Mouse (Mus musculus): ENCODE measurements around the gene Tdrd6. TPM values are rescaled to one million over a fixed set of nuclear protein-coding genes. Genes with fewer than 3 reads are reported as not detected.
A peak's percentile ranks its signal among the peaks of the same experiment; 100 is the strongest.

Tdrd6 gene
- polyA plus RNA-seq (2015; fragmentation: Nextera tagmentation; extraction: Ambion mirVana): 0.46 and 0.79 TPM in 2 replicates

DNA sequence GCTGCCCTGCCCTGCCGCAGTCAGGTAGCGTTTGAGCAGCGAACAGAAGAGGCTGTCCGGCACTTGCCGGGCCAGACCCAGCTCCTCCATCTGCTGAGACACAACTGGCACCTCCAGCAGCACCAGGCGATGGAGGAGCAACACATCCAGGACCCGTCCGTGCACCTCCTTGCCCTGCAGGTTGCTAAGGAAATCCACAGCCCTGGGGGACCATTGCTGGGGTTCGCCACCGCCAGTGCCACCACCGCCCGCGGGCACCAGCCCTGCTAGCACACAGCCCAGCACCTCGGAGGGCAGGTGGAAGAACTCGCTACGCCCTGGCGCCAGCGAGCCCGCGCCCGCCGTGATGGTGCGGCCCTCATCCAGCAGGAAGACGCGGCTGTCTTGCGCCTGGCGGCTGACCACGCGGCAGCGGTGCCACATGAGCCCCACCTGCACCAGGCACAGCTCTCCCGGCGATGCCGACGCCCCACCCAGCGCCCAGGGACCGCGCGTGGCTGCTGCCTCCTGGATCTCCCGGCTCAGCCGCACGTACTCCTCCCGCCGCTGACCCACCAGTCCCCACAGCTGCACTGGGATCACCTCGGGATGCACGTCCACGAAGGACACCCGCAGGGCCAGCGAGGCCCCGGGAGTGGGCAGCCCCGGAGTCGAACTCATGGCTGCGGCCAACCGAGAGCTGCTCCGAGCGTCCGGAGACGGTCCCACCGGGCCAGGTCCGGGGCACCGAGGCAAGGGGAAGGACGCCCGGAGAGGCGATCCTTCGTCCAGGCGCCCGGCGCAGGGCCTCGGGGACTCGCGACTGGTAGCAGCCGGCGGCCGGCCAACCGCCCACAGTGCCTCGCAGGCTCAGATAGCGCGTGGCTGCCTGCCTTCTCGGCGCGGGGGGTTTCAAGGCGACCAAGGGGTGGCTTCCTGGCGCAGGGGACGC is at the start of gene Tdrd6:
Gene Tdrd6, minus strand, starts transcription at position 804 of the 931 bp plus-strand sequence.
- peaks cover 8% of the 10 kb centered on the region; the same call in 1 of the 2 replicates for H3K9me3 ChIP-seq (ENCODE audit: control insufficient read depth, low read length)
- H3K4me3 ChIP-seq (ENCODE audit: low read length): peak within 1 kb of the TSS; percentile 42
- peaks cover 23% of the 10 kb centered on the region for H3K27me3 ChIP-seq (replicated peaks; ENCODE audit: control insufficient read depth, insufficient read depth, low read length)
- H3K4me2 ChIP-seq (ENCODE audit: low read length): peak within 1 kb of the TSS; percentile 65
- 2% methylated on average over 63 of the region's 83 CpGs for WGBS
- no peaks in the 10 kb centered on the region for H3K36me3 ChIP-seq (ENCODE audit: control insufficient read depth, insufficient read depth, low read length)
- peak; percentile 72 for ATAC-seq
- H3K9ac ChIP-seq (ENCODE audit: low read depth, low read length): peak within 1 kb of the TSS; percentile 63
- H3K27ac ChIP-seq (ENCODE audit: low read depth, low read length): no peak within 1 kb of the TSS
- peaks cover 13% of the 10 kb centered on the region for H3K4me1 ChIP-seq (ENCODE audit: control insufficient read depth, insufficient read depth, low read depth, low read length)

DNA sequence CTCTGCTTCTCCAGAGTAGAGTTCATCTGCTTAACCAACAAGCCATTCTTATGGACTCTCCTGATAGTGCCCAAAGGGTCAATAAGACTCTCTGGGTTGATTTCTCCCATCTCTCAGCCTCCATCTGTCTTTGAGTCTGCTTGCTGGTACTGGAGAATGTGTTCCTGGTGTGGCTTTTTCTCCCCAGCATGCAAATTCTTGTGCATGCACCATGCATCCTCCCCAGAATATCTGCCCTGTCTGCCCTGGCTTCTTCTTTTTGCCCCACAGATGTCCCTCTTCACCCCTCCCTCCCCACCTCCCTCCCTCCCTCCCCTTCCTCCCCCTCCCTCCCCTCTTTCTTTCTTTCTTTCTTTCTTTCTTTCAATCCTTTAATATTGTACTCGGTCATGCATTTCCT is 47.2 kb upstream of the Tdrd6 start:
- ATAC-seq: no peak
- Histone ChIP-seq H3K9ac (ENCODE audit: low read depth, low read length) (no peak overlapping the region), H3K4me3 (ENCODE audit: low read length) (no peak overlapping the region), H3K4me1 (ENCODE audit: control insufficient read depth, insufficient read depth, low read depth, low read length) (no peaks in the 10 kb centered on the region), H3K27me3 (replicated peaks; ENCODE audit: control insufficient read depth, insufficient read depth, low read length) (no peaks in the 10 kb centered on the region), H3K36me3 (ENCODE audit: control insufficient read depth, insufficient read depth, low read length) (no peaks in the 10 kb centered on the region), H3K9me3 (ENCODE audit: control insufficient read depth, low read length) (no peaks in the 10 kb centered on the region), H3K27ac (ENCODE audit: low read depth, low read length) (no peak overlapping the region), H3K4me2 (ENCODE audit: low read length) (no peak overlapping the region)
- 27% methylated on average over 1 of the region's 1 CpGs for WGBS

DNA sequence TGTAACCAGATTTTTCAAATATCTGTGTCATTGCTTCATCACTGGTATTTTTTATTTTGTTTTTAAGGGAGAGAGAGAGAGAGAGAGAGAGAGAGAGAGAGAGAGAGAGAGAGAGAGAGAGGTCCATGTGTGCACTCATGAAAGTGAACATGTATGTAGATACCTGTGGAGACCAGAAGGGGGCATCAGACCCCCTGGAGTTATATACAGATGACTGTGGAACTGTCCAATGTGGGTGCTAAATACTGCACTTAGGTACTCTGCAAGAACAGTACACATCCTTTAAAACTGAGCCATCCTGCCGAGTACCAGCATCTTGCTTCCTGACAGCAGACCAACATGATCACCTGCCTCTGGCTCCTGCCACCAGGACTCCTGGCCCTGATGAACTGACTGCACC is 46.1 kb upstream of the Tdrd6 start:
- H3K9ac ChIP-seq (ENCODE audit: low read depth, low read length): no peak overlapping the region
- no peak overlapping the region for H3K4me2 ChIP-seq (ENCODE audit: low read length)
- H3K9me3 ChIP-seq (ENCODE audit: control insufficient read depth, low read length): no peaks in the 10 kb centered on the region
- H3K27ac ChIP-seq (ENCODE audit: low read depth, low read length): no peak overlapping the region
- H3K27me3 ChIP-seq (replicated peaks; ENCODE audit: control insufficient read depth, insufficient read depth, low read length): no peaks in the 10 kb centered on the region
- no peaks in the 10 kb centered on the region for H3K36me3 ChIP-seq (ENCODE audit: control insufficient read depth, insufficient read depth, low read length)
- no peak for ATAC-seq
- 89% methylated on average over 1 of the region's 1 CpGs for WGBS
- no peak overlapping the region for H3K4me3 ChIP-seq (ENCODE audit: low read length)
- H3K4me1 ChIP-seq (ENCODE audit: control insufficient read depth, insufficient read depth, low read depth, low read length): no peaks in the 10 kb centered on the region

DNA sequence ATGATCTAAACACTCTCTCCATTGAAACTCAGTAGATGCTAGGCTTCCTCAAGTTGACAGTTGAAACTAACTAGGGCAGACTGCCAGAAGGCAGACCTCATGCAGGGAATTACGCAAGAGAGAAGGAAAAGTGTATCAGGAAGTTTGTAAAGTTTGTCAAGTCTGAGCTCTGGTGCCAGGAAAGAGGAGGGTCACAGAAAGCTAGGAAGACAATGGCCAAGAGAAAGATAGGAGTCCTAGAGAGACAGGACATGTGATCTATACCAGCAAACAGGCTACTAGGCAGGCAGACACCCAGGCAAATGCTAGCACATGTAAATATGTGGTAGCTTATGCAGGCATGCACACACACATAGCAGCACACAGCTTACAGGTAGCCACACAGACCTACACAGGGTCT is 45.1 kb upstream of the Tdrd6 start:
- H3K9ac ChIP-seq (ENCODE audit: low read depth, low read length): no peak overlapping the region
- H3K36me3 ChIP-seq (ENCODE audit: control insufficient read depth, insufficient read depth, low read length): no peaks in the 10 kb centered on the region
- no peaks in the 10 kb centered on the region for H3K27me3 ChIP-seq (replicated peaks; ENCODE audit: control insufficient read depth, insufficient read depth, low read length)
- no peak overlapping the region for H3K27ac ChIP-seq (ENCODE audit: low read depth, low read length)
- no peak overlapping the region for H3K4me3 ChIP-seq (ENCODE audit: low read length)
- no peak for ATAC-seq
- 53% methylated on average over 1 of the region's 1 CpGs for WGBS
- H3K4me1 ChIP-seq (ENCODE audit: control insufficient read depth, insufficient read depth, low read depth, low read length): no peaks in the 10 kb centered on the region
- no peaks in the 10 kb centered on the region for H3K9me3 ChIP-seq (ENCODE audit: control insufficient read depth, low read length)
- no peak overlapping the region for H3K4me2 ChIP-seq (ENCODE audit: low read length)

DNA sequence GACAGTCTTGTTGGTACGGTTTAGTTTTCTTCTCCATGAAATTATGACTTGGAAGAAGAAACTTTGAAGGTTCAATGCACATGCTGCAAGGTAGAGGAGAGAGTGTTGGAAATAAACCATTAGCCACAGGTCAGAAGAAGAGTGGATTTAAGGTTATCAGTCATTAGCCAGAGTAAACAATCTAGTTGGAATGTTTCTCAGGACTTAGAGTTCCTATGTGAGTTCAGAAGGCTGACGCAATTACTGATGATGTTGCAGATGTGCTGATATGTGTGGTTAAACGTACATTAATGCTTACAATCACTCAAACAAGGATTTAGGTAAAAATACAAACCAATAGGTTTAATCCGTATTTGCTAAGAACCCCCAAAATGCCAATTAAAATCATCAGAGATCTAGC is 41.8 kb upstream of the Tdrd6 start:
- H3K36me3 ChIP-seq (ENCODE audit: control insufficient read depth, insufficient read depth, low read length): no peaks in the 10 kb centered on the region
- no peak overlapping the region for H3K27ac ChIP-seq (ENCODE audit: low read depth, low read length)
- 94% methylated on average over 4 of the region's 4 CpGs for WGBS
- no peak overlapping the region for H3K4me2 ChIP-seq (ENCODE audit: low read length)
- H3K4me3 ChIP-seq (ENCODE audit: low read length): no peak overlapping the region
- H3K9ac ChIP-seq (ENCODE audit: low read depth, low read length): no peak overlapping the region
- H3K4me1 ChIP-seq (ENCODE audit: control insufficient read depth, insufficient read depth, low read depth, low read length): peaks cover 5% of the 10 kb centered on the region; the same call in 1 of the 2 replicates
- ATAC-seq: no peak
- H3K9me3 ChIP-seq (ENCODE audit: control insufficient read depth, low read length): no peaks in the 10 kb centered on the region
- H3K27me3 ChIP-seq (replicated peaks; ENCODE audit: control insufficient read depth, insufficient read depth, low read length): no peaks in the 10 kb centered on the region

DNA sequence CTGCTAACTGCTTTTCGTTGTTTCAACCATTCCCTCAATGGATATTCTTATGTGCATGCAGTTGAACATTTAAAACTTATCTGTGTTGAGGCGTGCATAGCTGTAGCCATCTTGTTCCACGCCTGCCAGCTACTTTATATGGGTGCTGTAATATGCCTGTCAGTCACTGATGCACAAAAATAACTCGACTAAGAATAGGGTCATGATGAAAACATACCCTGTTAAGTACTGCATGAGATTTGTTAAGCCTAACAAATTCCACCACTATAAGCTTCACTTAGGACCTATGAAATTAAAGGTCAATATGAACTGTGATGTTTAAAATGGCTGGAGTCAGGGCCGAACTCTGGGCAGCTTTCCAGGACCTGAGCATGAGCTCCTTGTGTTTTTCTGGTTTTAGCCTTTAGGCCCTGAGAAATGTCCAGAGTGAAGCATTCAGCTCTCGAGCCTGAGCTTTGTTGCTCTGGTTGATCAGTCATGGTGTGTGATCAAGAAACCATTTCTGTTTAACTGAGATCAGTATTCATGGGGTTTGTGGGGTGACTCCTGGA is 39.1 kb upstream of the Tdrd6 start:
- Histone ChIP-seq H3K4me1 (ENCODE audit: control insufficient read depth, insufficient read depth, low read depth, low read length) (peaks cover 15% of the 10 kb centered on the region), H3K9me3 (ENCODE audit: control insufficient read depth, low read length) (no peaks in the 10 kb centered on the region), H3K27me3 (replicated peaks; ENCODE audit: control insufficient read depth, insufficient read depth, low read length) (no peaks in the 10 kb centered on the region), H3K4me3 (ENCODE audit: low read length) (no peak overlapping the region), H3K4me2 (ENCODE audit: low read length) (peak overlapping the region; percentile 27; the same call in 1 of the 2 replicates), H3K27ac (ENCODE audit: low read depth, low read length) (no peak overlapping the region), H3K36me3 (ENCODE audit: control insufficient read depth, insufficient read depth, low read length) (no peaks in the 10 kb centered on the region), H3K9ac (ENCODE audit: low read depth, low read length) (no peak overlapping the region)
- no peak for ATAC-seq
- WGBS: 69% methylated on average over 6 of the region's 6 CpGs

DNA sequence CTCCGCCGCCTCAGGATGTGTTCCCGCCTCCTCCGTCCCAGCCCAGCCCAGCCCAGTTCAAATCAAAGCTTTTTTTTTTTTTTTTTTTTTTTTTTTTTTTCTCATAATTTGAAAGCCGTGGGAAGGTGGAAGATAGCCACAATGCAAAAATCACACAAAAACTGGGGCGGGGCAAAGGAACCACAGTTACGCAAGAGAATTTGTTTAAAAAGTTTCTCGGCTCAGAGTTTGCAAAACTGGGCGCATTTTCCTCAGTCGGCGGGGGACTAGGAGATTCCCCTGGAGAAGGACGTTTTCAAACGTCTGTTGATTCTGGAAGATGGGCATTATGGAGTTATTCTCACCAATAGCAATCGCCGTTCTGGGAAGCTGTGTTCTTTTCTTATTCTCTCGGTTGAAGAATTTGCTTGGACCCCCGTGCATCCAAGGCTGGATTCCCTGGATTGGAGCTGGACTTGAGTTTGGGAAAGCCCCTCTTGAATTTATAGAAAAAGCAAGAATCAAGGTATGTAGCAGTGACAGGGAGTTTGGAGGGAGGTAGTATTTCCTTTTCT is 37.3 kb upstream of the Tdrd6 start, which contains the start of gene Cyp39a1:
Gene Cyp39a1, plus strand, starts transcription at position 136 of the 554 bp plus-strand sequence.
- peak within 1 kb of the TSS; percentile 86 for H3K4me2 ChIP-seq (ENCODE audit: low read length)
- H3K4me3 ChIP-seq (ENCODE audit: low read length): peak within 1 kb of the TSS; percentile 70
- ATAC-seq: no peak
- under 1% methylated on average over 17 of the region's 17 CpGs for WGBS
- no peaks in the 10 kb centered on the region for H3K9me3 ChIP-seq (ENCODE audit: control insufficient read depth, low read length)
- no peaks in the 10 kb centered on the region for H3K36me3 ChIP-seq (ENCODE audit: control insufficient read depth, insufficient read depth, low read length)
- H3K4me1 ChIP-seq (ENCODE audit: control insufficient read depth, insufficient read depth, low read depth, low read length): peaks cover 15% of the 10 kb centered on the region
- H3K27me3 ChIP-seq (replicated peaks; ENCODE audit: control insufficient read depth, insufficient read depth, low read length): no peaks in the 10 kb centered on the region
- peak within 1 kb of the TSS; percentile 80 for H3K27ac ChIP-seq (ENCODE audit: low read depth, low read length)
- peak within 1 kb of the TSS; percentile 87 for H3K9ac ChIP-seq (ENCODE audit: low read depth, low read length)

DNA sequence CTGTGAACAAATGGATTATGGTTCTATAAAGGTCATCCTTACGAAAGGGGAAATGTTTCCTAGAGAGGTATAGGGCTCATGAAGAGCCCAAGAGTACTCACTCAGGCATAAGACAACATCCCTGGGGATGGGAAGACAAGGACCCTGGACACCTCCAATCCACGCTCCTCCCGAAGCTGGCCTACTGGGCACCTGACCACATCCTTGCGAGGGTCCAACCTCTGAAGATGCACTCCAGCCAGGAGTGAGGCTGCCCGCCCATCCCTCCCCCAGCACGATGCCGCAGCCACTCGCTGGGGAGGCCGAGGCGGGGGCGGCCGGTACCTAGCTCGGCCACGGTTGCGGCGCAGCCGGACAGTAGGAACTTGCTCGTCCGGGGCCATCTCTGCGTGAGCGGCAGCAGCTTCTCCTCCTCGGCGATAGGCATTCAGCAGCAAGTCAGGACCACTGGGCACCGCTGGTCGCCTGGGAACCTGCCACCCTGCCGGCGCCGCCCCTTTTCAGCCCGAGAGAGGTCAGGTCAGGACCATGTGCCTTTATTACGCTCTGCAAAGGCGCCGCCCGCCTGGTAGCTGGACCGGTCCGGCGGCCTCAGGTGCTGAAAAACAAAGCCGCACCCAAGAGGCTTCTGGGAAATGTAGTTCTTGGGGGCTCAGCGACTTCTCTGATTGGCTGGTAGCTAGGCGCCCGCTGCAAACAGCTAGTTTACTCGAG is 36.6 kb upstream of the Tdrd6 start, which contains the start of gene Slc25a27:
Gene Slc25a27, minus strand, starts transcription at position 639 of the 714 bp plus-strand sequence.
- Histone ChIP-seq H3K36me3 (ENCODE audit: control insufficient read depth, insufficient read depth, low read length) (no peaks in the 10 kb centered on the region), H3K9me3 (ENCODE audit: control insufficient read depth, low read length) (no peaks in the 10 kb centered on the region), H3K27me3 (replicated peaks; ENCODE audit: control insufficient read depth, insufficient read depth, low read length) (no peaks in the 10 kb centered on the region), H3K27ac (ENCODE audit: low read depth, low read length) (peak within 1 kb of the TSS; percentile 80), H3K4me2 (ENCODE audit: low read length) (peak within 1 kb of the TSS; percentile 86), H3K9ac (ENCODE audit: low read depth, low read length) (peak within 1 kb of the TSS; percentile 87), H3K4me3 (ENCODE audit: low read length) (peak within 1 kb of the TSS; percentile 70), H3K4me1 (ENCODE audit: control insufficient read depth, insufficient read depth, low read depth, low read length) (peaks cover 15% of the 10 kb centered on the region)
- ATAC-seq: peak; percentile 97
- under 1% methylated on average over 41 of the region's 41 CpGs for WGBS

All from hindbrain, embryonic 16.5 days (tissue).